Mouse (Mus musculus) embryonic fibroblast, embryonic 13.5 days (primary cell): ENCODE data around the gene Kera. TPM values are rescaled to one million over a fixed set of nuclear protein-coding genes. Genes with fewer than 3 reads are reported as not detected.
A peak's percentile ranks its signal among the peaks of the same experiment; 100 is the strongest.

Experiments used
- H3K27ac ChIP-seq: 2 replicates; pipeline ENCODE4 v1.5.1; 2012; ENCODE audit warnings: low read length, control low read depth, inconsistent platforms; ENCODE audit not compliant: insufficient read depth
- H3K4me1 ChIP-seq: 2 replicates; pipeline ENCODE4 v1.6.1; 2011; ENCODE audit warnings: low read length; ENCODE audit not compliant: control insufficient read depth, insufficient read depth
- H3K4me3 ChIP-seq: 2 replicates; pipeline ENCODE4 v1.5.1; 2011; ENCODE audit warnings: mild to moderate bottlenecking, control low read depth, low read length; ENCODE audit not compliant: insufficient read depth
- CTCF ChIP-seq: IDR thresholded peaks from 2 replicates; pipeline ENCODE4 v1.5.1; 2011; ENCODE audit warnings: mild to moderate bottlenecking, control low read depth, low read length, moderate library complexity, borderline replicate concordance; ENCODE audit not compliant: insufficient read depth
- POLR2A ChIP-seq: IDR thresholded peaks from 2 replicates; pipeline ENCODE4 v1.6.1; 2011; ENCODE audit warnings: low read depth, mild to moderate bottlenecking, control low read depth, low read length, moderate library complexity
- polyA plus RNA-seq: library from polyadenylated mRNA; stranded (reverse); fragments of >200 nt; gene quantifications from 2 replicates; pipeline ENCODE4 v1.2.4, GENCODE M21; 2011; ENCODE audit warnings: low read depth; ENCODE audit not compliant: missing spikeins, insufficient read length

The Kera gene
- polyA plus RNA-seq, 1 experiment: 0.30 TPM

DNA sequence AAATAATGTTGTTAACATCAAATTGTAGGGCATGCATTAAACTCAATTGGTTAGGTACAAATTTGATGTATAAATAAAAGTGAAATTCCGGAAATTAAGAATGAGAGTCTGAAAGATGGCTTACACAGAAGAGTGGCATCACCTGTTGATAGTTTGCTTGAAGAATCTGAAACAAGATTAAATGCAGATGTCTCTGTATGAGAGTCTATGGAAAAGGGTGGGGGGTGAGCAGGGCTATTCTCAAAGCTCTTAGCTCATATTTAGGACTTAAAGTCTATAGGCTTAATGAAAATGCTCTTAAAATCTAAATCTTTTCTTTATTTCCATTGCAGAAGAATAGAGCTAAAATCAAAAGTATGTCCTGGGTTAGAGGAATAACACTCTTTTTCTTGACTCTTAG lies 11.0 kb upstream of the Kera start:
- TF ChIP-seq POLR2A: no peak
- no peak for TF ChIP-seq CTCF
- H3K4me1 ChIP-seq: no peaks in the 10 kb centered on the region
- no peak overlapping the region for H3K27ac ChIP-seq

DNA sequence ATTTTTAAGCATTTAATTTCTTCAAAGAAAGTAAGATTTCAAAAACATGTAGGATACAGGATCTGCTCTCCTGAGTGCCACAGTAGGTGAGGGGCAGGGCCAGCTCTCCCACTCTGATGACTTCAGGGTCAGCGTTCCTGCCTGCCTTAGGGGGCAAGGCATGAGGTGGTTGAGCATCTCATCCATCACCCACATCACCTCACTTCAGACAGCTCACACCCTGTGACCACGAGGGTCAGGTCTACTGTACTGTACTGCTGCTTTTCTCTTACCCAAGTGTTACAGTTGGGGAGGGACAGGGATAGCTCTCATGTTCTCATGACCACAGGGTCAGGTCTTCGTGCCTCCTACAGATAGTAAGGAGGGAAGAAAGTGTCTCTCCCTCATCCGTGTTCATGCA lies 4.9 kb upstream of the Kera start:
- Histone ChIP-seq H3K4me1 (no peaks in the 10 kb centered on the region), H3K4me3 (no peak overlapping the region), H3K27ac (no peak overlapping the region)
- TF ChIP-seq CTCF: no peak
- no peak for TF ChIP-seq POLR2A

More for the DNA sequence above, 11.0 kb upstream of the Kera start:
- no peak overlapping the region for H3K4me3 ChIP-seq

DNA sequence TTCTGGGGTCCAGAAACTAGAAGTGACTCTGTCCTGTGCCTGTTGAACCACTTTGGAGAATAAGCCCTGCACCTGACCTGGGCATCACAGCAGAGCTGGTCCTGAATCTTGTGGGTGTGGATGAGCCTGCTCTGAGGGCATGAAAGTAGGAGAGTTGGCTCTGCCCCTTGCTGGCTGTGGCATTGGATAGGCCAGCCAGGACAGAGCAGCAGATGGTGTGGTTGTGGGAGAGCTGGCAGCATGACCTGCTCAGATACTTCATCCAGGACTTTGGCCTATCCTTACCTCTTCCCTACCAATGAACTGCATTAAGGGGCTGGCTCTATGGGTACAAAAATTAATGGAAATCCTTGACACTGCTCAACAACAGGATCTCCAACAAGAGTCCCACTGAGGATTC lies 3.4 kb upstream of the Kera start:
- no peak overlapping the region for H3K4me3 ChIP-seq
- TF ChIP-seq CTCF: no peak
- no peak for TF ChIP-seq POLR2A
- H3K4me1 ChIP-seq: no peaks in the 10 kb centered on the region
- no peak overlapping the region for H3K27ac ChIP-seq

DNA sequence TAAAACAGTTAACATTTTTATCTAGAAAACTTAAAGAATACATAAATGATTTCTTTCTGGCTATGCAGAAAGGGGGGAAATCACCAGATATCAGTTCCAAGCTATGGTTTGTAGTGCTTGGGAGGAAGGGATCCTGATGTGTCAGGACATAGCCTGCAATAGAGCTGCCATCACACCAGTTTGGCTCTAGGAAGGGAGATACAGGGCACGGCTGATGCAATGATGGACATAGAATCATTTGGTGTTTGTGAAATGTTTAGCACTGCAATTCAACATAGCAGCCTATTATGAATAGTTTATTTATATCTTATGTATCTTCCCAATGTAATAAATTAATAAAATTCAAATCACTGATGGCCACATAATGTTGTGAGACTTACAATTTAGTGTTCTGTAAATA lies 15.6 kb downstream of the Kera start:
- H3K4me3 ChIP-seq: no peak overlapping the region
- no peak for TF ChIP-seq POLR2A
- no peak for TF ChIP-seq CTCF
- peaks cover 3% of the 10 kb centered on the region; the same call in 1 of the 2 replicates for H3K4me1 ChIP-seq
- no peak overlapping the region for H3K27ac ChIP-seq

DNA sequence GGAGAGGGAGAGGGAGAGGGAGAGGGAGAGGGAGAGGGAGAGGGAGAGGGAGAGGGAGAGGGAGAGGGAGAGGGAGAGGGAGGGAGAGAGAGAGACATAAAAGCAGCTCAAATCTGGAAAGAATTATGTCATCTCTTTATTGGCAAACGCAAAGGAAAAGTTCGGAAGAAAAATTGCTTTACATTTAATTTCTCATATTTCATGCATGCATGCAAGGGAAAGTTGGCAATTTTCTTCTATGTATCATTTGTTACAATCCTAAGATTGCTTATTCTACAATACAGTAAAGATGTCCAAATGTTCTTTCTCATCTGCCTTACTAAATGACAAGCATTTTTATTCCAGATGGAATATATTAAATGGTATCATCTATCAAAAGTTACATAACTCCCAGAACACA lies 17.7 kb downstream of the Kera start:
- H3K4me1 ChIP-seq: peaks cover 3% of the 10 kb centered on the region; the same call in 1 of the 2 replicates
- no peak overlapping the region for H3K4me3 ChIP-seq
- peak overlapping the region; percentile 73 for H3K27ac ChIP-seq
- TF ChIP-seq CTCF (no peak), POLR2A (no peak)

DNA sequence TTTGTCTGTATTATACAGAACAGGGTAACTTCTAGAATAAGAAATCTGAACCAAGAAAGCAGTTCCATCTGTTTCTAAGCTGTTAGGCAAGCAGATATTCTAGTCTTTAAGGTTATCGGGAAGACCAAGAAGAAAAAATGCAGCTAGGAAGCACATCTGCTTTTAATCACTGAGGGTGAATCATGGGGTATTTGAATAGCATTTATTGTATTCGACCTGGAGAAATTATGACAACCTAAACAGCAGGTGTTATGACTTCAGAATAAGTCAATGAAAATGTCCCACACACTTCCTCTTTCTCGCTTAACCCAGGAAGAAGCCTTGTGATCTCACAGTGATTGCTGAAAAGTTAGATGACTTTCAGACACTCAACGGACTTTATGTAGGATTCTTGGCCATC lies 18.4 kb downstream of the Kera start:
- peak overlapping the region; percentile 71 for H3K27ac ChIP-seq
- no peak for TF ChIP-seq POLR2A
- TF ChIP-seq CTCF: no peak
- H3K4me3 ChIP-seq: no peak overlapping the region
- H3K4me1 ChIP-seq: peaks cover 3% of the 10 kb centered on the region; the same call in 1 of the 2 replicates

DNA sequence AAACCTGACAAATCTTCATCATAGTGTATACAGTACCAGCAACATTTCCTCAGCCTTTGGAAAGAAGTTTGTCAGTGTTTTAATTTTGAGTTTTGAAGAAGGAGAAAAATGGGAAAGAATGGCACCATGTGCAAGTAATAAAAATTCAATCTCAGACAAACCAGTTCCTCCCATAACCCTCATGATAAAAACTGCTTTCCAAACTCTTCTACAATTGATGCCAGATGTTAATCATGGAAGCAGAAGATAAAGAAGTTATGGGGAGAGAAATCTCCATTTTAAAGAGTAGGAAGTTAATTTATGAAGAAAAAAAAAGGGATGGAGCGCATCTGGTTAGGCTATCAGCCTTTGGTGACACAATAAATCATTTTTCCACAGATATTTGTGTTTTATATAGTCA lies 19.9 kb downstream of the Kera start:
- Histone ChIP-seq H3K4me3 (no peak overlapping the region), H3K27ac (peak overlapping the region; percentile 71; the same call in 1 of the 2 replicates), H3K4me1 (peaks cover 3% of the 10 kb centered on the region; the same call in 1 of the 2 replicates)
- TF ChIP-seq POLR2A: no peak

DNA sequence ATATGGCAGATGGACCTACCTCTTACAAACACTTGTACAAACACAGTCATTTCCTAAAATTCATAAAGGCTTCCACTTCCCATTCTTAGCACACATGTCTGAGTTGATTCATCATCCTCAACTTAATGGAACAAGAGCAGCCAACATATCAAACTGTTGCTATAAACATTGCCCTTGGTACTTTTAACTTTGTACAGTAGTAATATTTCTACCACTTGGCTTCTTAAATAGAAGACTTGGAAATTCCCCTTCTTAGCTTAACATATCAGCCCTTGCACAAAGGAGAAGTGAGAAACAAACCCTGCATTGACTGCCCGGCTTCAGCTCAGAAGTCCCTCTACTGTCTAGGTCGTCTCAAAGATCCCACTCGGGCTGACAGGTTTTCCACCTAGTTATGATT lies 24.4 kb downstream of the Kera start:
- H3K4me1 ChIP-seq: no peaks in the 10 kb centered on the region; the same call in 1 of the 2 replicates
- no peak overlapping the region for H3K27ac ChIP-seq
- H3K4me3 ChIP-seq: no peak overlapping the region
- TF ChIP-seq CTCF (no peak), POLR2A (no peak)

DNA sequence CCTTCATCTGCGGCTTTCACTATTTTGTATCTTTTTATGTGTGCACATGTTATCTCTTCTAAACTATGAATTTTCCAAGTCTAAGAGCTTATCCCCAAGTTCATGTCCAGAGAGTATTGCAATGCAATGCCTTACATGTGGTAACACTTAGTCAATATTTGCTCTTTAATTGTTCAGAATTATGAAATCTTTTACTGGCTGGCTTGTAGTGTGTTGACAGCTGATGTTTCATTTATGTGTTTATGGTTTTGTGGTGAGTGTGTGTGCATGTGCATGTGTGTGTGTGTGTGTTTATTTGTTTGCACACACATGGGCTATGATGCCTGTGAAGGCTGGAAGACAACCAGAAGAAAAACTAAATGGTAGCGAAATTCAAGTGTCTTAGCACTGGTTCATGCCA lies 35.2 kb downstream of the Kera start:
- TF ChIP-seq POLR2A: no peak
- no peak for TF ChIP-seq CTCF
- Histone ChIP-seq H3K27ac (no peak overlapping the region), H3K4me3 (no peak overlapping the region), H3K4me1 (no peaks in the 10 kb centered on the region)

DNA sequence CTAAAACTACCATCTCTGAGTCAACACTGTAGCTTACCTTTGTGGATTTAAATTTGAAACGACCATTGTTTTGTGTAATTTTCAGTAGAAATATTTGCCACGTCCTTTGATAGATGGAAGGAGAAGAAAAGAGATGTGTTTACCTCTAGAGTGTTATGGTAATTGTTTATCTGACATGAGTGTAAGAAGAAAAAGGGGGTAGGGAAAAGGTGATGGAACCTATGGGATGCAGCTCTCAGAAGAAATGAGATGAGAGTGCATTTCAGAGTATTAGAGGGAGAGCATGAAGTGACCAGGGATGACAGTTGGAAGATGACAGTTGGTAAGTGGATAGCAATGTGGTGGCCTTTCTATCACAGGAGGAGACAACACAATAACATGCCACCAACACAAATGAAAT lies 37.1 kb downstream of the Kera start, which contains the start of gene Epyc:
Gene Epyc (plus strand): TSS at position 301 of the 400 bp plus-strand sequence.
- Histone ChIP-seq H3K4me3 (no peak within 1 kb of the TSS), H3K27ac (no peak within 1 kb of the TSS), H3K4me1 (no peaks in the 10 kb centered on the region)
- TF ChIP-seq POLR2A (no peak), CTCF (no peak)

DNA sequence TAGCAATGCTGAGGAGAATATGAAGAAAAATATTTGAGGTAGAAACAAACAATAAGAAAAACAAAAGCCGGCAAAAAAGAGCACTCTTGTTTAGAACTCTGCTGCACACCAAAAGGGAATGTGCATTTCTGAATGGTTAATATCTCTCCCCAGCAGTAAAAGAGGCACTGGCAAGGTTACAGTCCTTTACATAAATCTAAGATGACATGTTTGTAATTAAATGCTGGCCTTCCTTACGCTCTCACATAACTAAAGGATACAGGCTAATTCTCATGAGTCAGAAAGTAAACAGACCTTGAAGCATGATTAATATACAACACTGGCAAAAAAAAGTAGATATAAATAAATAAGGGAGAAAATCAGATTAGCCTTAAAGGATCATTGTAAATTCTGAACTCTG lies 43.7 kb downstream of the Kera start:
- no peaks in the 10 kb centered on the region; the same call in 1 of the 2 replicates for H3K4me1 ChIP-seq
- H3K4me3 ChIP-seq: no peak overlapping the region
- TF ChIP-seq POLR2A (no peak), CTCF (no peak)
- peak overlapping the region; percentile 52 for H3K27ac ChIP-seq
